Mouse (Mus musculus) forebrain, embryonic 14.5 days (tissue): ENCODE data around the gene Fam69a. TPM values are rescaled to one million over a fixed set of nuclear protein-coding genes. Genes with fewer than 3 reads are reported as not detected.
"Not testable (repeated sequence)": the region's sequence is repeated elsewhere in the genome, so short reads cannot be mapped to it uniquely, and the experiment has no call there.

Experiments
- ATAC-seq: fragments of 200-750 bp; cut with Nextera tagmentation; 2 replicates; pipeline ENCODE4 v1.8.0; 2017; ENCODE audit warnings: mild to moderate bottlenecking, moderate library complexity
- DNase-seq: peaks from one replicate; pipeline ENCODE4 v3.0.0-alpha.2; 2015; ENCODE audit warnings: low spot score
- H3K27ac ChIP-seq: fragments of 300-500 bp; sonication (generic); 2 replicates; pipeline ENCODE4 v1.5.1; 2014; ENCODE audit warnings: low read depth, mild to moderate bottlenecking, control low read depth, low read length, moderate library complexity
- H3K27me3 ChIP-seq: fragments of 300-500 bp; sonication (generic); replicated peaks from 2 replicates; pipeline ENCODE4 v1.6.1; 2014; ENCODE audit warnings: low read length, control low read depth, mixed read lengths; ENCODE audit not compliant: control insufficient read depth, insufficient read depth
- H3K36me3 ChIP-seq: fragments of 300-500 bp; sonication (generic); 2 replicates; pipeline ENCODE4 v1.6.1; 2014; ENCODE audit warnings: low read length, control low read depth; ENCODE audit not compliant: control insufficient read depth, insufficient read depth
- H3K4me1 ChIP-seq: fragments of 300-500 bp; sonication (generic); 2 replicates; pipeline ENCODE4 v1.6.1; 2014; ENCODE audit warnings: antibody characterized with exemption, low read length, control low read depth; ENCODE audit not compliant: control insufficient read depth, insufficient read depth
- H3K4me2 ChIP-seq: fragments of 300-500 bp; sonication (generic); 2 replicates; pipeline ENCODE4 v1.6.1; 2014; ENCODE audit warnings: mild to moderate bottlenecking, control low read depth, low read length
- H3K4me3 ChIP-seq: fragments of 300-500 bp; sonication (generic); 2 replicates; pipeline ENCODE4 v1.5.1; 2014; ENCODE audit warnings: low read depth, low read length, control low read depth
- H3K9ac ChIP-seq: fragments of 300-500 bp; sonication (generic); 2 replicates; pipeline ENCODE4 v1.6.1; 2014; ENCODE audit warnings: mild to moderate bottlenecking, low read length, control low read depth, moderate library complexity
- H3K9me3 ChIP-seq: fragments of 300-500 bp; sonication (generic); replicated peaks from 2 replicates; pipeline ENCODE4 v1.6.1; 2016; ENCODE audit warnings: low read length, control low read depth, mixed read lengths; ENCODE audit not compliant: control insufficient read depth
- WGBS: fragments of 180-500 bp; shearing (Covaris S2); extraction: QIAGEN DNeasy Blood & Tissue Kit; methylation state at CpG from one replicate; pipeline ENCODE4 v1.1.7; 2014; 5-methylcytosine and 5-hydroxymethylcytosine counted together
- polyA plus RNA-seq: library from polyadenylated mRNA; unstranded; fragments of >200 nt; fragmentation: Nextera tagmentation; extraction: Ambion mirVana; gene quantifications from 2 replicates; pipeline ENCODE4 v1.2.1, GENCODE M21; 2014

Gene Fam69a
- polyA plus RNA-seq, 1 experiment from 2014 or later: 34.1 TPM

DNA sequence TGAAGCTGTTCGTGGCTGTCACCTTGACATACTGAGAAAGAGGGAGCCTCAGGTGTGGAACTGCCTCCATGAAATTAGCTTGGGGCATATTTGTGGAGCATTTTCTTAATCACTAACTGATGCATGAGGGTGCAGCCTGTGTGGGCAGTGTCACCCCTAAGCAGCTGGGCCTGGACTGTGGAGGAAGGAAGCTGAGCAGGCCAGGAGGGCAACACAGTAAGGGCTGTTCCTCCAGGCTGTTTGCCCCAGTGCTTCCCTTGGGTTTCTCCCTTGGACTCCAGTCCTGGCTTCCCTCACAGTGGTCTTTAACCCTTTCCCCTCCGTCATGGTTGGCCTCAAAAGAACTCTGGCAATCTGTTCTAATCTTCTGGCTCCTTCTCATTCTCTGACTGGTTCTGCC, 13.6 kb downstream of the Fam69a start:
- WGBS: 79% methylated on average over 2 of the region's 2 CpGs
- no peak for ATAC-seq
- Histone ChIP-seq H3K4me3 (no peak overlapping the region), H3K9ac (no peak overlapping the region), H3K27me3 (no peaks in the 10 kb centered on the region), H3K4me1 (no peaks in the 10 kb centered on the region), H3K9me3 (no peaks in the 10 kb centered on the region), H3K36me3 (no peaks in the 10 kb centered on the region), H3K4me2 (no peak overlapping the region), H3K27ac (no peak overlapping the region)
- no peak for DNase-seq

DNA sequence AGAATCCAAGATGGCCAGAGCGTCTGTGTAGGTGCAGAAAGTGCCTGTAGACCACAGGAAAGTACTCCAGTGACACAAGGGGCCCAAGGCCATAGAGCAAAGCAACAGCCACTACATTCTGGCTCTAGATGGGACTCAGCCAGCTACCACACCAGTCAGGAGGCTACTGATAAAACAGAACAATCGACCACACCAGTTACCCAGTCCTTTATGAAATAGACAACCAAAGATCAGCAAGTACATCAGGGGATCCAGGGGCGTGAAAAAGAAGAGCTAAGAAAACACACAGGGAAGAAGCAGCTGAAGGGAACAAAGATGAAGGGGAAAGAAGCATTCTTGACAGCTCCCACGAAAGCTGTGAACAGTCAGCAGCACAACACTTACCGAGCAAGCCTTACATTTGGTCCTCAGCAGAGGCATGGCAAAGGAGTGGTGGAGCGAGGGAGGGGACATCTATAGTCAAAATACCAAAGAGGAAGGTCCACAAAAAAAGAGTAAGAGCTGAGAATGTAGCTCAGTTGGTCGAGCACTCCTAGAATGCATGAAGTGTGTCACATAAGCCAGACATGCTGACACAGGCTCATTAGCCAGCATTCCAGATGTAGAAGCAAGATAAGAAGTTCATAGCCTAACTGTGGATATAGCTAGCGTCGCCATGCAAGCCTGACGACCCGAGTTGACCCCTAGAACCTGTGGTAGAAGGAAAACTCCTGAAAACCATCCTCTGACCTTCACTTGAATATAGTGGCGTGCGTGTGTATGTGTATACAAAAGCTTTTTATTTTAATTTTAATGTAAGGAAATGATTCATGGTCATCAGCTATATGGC, 14.2 kb downstream of the Fam69a start:
- H3K9me3 ChIP-seq: no peaks in the 10 kb centered on the region
- H3K4me3 ChIP-seq: no peak overlapping the region
- ATAC-seq (no peak), DNase-seq (no peak)
- H3K9ac ChIP-seq: no peak overlapping the region
- H3K36me3 ChIP-seq: no peaks in the 10 kb centered on the region
- H3K27me3 ChIP-seq: no peaks in the 10 kb centered on the region
- H3K4me1 ChIP-seq: no peaks in the 10 kb centered on the region
- no peak overlapping the region for H3K27ac ChIP-seq
- 84% methylated on average over 13 of the region's 13 CpGs for WGBS
- H3K4me2 ChIP-seq: no peak overlapping the region

DNA sequence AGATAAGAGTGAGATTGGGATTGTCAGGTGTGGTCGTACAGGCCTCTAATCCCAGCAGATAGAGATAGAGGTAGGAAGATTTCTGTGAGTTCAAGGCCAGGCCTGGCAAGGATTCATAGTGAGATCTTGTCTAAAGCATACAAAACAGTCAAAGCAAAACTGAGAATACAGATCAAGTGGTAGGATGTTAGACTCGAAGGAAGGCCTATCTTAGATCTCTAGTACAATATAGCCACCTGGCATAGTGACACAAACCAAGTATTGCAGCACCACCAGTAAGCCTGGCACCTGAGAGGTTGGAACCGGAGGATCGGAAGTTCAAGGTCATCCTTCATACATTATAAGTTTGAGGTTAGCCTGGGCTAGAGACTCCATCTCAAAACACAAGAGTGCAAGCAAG, 15.8 kb downstream of the Fam69a start:
- Histone ChIP-seq H3K27ac (no peak overlapping the region), H3K4me3 (no peak overlapping the region), H3K4me1 (no peaks in the 10 kb centered on the region), H3K4me2 (no peak overlapping the region), H3K9ac (no peak overlapping the region), H3K27me3 (no peaks in the 10 kb centered on the region), H3K9me3 (no peaks in the 10 kb centered on the region), H3K36me3 (no peaks in the 10 kb centered on the region)
- WGBS: 91% methylated on average over 4 of the region's 4 CpGs
- DNase-seq (no peak), ATAC-seq (no peak)

DNA sequence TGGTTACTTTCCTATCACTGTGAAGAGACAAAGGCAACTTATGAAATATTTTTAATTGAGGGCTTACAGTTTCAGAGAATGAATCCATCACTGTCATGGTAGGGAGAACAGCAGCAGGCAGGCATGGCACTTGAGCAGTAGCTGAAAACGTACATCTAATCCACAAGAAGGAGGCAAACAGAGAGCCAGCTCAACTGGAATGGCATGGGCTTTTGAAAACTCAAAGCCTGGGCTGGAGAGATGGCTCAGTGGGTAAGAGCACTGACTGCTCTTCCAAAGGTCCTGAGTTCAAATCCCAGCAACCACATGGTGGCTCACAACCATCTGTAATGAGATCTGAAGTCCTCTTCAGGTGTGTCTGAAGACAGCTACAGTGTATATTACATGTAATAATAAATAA, 17.1 kb downstream of the Fam69a start:
- not testable (repeated sequence) for H3K4me1 ChIP-seq, H3K27me3 ChIP-seq, DNase-seq, H3K9ac ChIP-seq, H3K27ac ChIP-seq, ATAC-seq, H3K4me3 ChIP-seq, H3K9me3 ChIP-seq, H3K4me2 ChIP-seq, H3K36me3 ChIP-seq
- WGBS: 67% methylated on average over 1 of the region's 1 CpGs

- no peak overlapping the region for H3K4me2 ChIP-seq
- no peaks in the 10 kb centered on the region for H3K36me3 ChIP-seq
- H3K27me3 ChIP-seq: no peaks in the 10 kb centered on the region
- ATAC-seq (no peak), DNase-seq (no peak)
- no peak overlapping the region for H3K4me3 ChIP-seq
- no peak overlapping the region for H3K27ac ChIP-seq
- no peak overlapping the region for H3K9ac ChIP-seq
- H3K4me1 ChIP-seq: no peaks in the 10 kb centered on the region
- H3K9me3 ChIP-seq: no peaks in the 10 kb centered on the region
- 97% methylated on average over 3 of the region's 3 CpGs for WGBS
These were observed 18.8 kb downstream of the Fam69a start for GRCm38 (mm10) chr5:107968079-107968478.

DNA sequence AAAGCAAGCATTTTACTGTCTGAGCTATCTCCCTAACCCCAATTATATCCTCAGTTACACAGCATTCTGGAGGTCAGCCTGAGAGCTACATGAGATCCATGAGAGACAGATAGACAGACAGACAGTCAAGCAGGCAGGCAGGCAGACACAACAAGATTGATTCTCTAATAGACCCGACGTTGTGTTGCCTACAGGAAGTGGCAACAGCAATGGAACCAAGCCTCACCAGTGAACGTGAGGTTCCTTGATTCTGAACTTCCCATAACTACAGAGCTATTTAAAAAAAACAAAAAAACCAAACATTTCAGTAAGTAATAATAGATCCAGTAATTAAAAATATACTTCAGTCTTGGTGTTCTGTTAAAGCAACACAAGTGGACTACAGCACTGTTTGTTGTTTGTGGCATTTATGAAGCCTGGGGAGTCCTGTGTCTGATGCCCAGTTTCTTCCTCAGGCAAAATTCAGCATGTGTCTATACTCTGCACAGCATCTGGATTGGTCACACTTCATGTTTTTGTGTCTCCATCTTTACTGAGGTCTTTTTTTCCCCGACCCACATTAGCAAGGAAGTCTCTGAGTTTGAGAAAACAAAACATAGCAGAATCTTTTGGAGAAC, 19.9 kb downstream of the Fam69a start:
- DNase-seq: no peak
- WGBS: 90% methylated on average over 4 of the region's 4 CpGs
- Histone ChIP-seq H3K9me3 (no peaks in the 10 kb centered on the region), H3K36me3 (no peaks in the 10 kb centered on the region), H3K4me1 (peaks cover 2% of the 10 kb centered on the region; the same call in 1 of the 2 replicates), H3K9ac (no peak overlapping the region), H3K27ac (no peak overlapping the region), H3K27me3 (no peaks in the 10 kb centered on the region), H3K4me3 (no peak overlapping the region), H3K4me2 (no peak overlapping the region)
- no peak for ATAC-seq

- no peak for ATAC-seq
- H3K27ac ChIP-seq: no peak overlapping the region
These were observed 20.7 kb downstream of the Fam69a start for GRCm38 (mm10) chr5:107966156-107966555.

GRCm38 (mm10) chr5:107965355-107965991, 21.4 kb downstream of the Fam69a start:
- ATAC-seq (no peak), DNase-seq (no peak)
- 83% methylated on average over 9 of the region's 9 CpGs for WGBS
- Histone ChIP-seq H3K36me3 (no peaks in the 10 kb centered on the region), H3K9ac (no peak overlapping the region), H3K27ac (no peak overlapping the region), H3K9me3 (no peaks in the 10 kb centered on the region), H3K4me1 (peaks cover 4% of the 10 kb centered on the region; the same call in 1 of the 2 replicates), H3K4me2 (no peak overlapping the region), H3K4me3 (no peak overlapping the region), H3K27me3 (no peaks in the 10 kb centered on the region)

More at GRCm38 (mm10) chr5:107966156-107966555, 20.7 kb downstream of the Fam69a start:
- no peaks in the 10 kb centered on the region for H3K36me3 ChIP-seq
- H3K9ac ChIP-seq: no peak overlapping the region
- H3K4me2 ChIP-seq: no peak overlapping the region
- no peak overlapping the region for H3K4me3 ChIP-seq
- peaks cover 4% of the 10 kb centered on the region; the same call in 1 of the 2 replicates for H3K4me1 ChIP-seq
- H3K9me3 ChIP-seq: no peaks in the 10 kb centered on the region
- 66% methylated on average over 3 of the region's 3 CpGs for WGBS
- H3K27me3 ChIP-seq: no peaks in the 10 kb centered on the region
- no peak for DNase-seq
